Comparison of ENCODE assay signal across 30 mouse cellular contexts in genomic region chr5:48329751-48330150, GRCm38 (mm10).
"Had no signal": no experiment of that assay in that cellular context is flagged by ENCODE, and none has a peak within 500 bp of the region (broad histone marks: within the 10 kb centered on the region; RNA-seq: fewer than 3 reads in every experiment).

No protein-coding gene starts in this region.

- DNase-seq: left cerebral cortex, postnatal 4 days; liver; liver, embryonic 13.5 days; lung, adult 18-20 months; lung, adult 2 months; lung, embryonic 14.5 days; lung, postnatal 10 days; lung, postnatal 36 days; lung, postnatal 4 days; midbrain, embryonic 14.5 days had no signal

- H3K4me3 ChIP-seq: left cerebral cortex, adult 2 months; limb, embryonic 10.5 days; limb, embryonic 12.5 days; limb, embryonic 13.5 days; limb, embryonic 15.5 days; liver, embryonic 12.5 days; liver, embryonic 13.5 days; liver, embryonic 15.5 days; lung, embryonic 15.5 days; megakaryocyte, embryonic 14.5 days; midbrain, embryonic 10.5 days; midbrain, embryonic 12.5 days; midbrain, embryonic 13.5 days; midbrain, embryonic 15.5 days; myocyte; neural tube, embryonic 12.5 days had no signal

- H3K9me3 ChIP-seq: limb, embryonic 10.5 days; limb, embryonic 12.5 days; limb, embryonic 13.5 days; limb, embryonic 15.5 days; liver, embryonic 12.5 days; liver, embryonic 13.5 days; liver, embryonic 15.5 days; lung, embryonic 15.5 days; midbrain, embryonic 10.5 days; midbrain, embryonic 12.5 days; midbrain, embryonic 13.5 days; midbrain, embryonic 15.5 days; neural tube, embryonic 12.5 days had no signal

- H3K36me3 ChIP-seq: limb, embryonic 10.5 days; limb, embryonic 12.5 days; limb, embryonic 13.5 days; limb, embryonic 15.5 days; liver, embryonic 12.5 days; liver, embryonic 13.5 days; liver, embryonic 15.5 days; lung, embryonic 15.5 days; midbrain, embryonic 10.5 days; midbrain, embryonic 12.5 days; midbrain, embryonic 13.5 days; midbrain, embryonic 15.5 days; neural tube, embryonic 12.5 days had no signal

- H3K4me1 ChIP-seq: limb, embryonic 13.5 days; limb, embryonic 15.5 days; liver, embryonic 12.5 days; liver, embryonic 13.5 days; liver, embryonic 15.5 days; midbrain, embryonic 15.5 days had no signal

- ATAC-seq: liver, embryonic 12.5 days; midbrain, embryonic 13.5 days; midbrain, embryonic 15.5 days; midbrain, embryonic 16.5 days had no signal

- H3K27ac ChIP-seq: left cerebral cortex, adult 2 months; limb, embryonic 10.5 days; limb, embryonic 12.5 days; limb, embryonic 13.5 days; limb, embryonic 15.5 days; liver, embryonic 12.5 days; liver, embryonic 13.5 days; liver, embryonic 14.5 days; liver, embryonic 15.5 days; lung, embryonic 15.5 days; macrophage; midbrain, embryonic 10.5 days; midbrain, embryonic 12.5 days; midbrain, embryonic 13.5 days; midbrain, embryonic 15.5 days; neural tube, embryonic 12.5 days had no signal

- H3K9ac ChIP-seq: limb, embryonic 12.5 days; limb, embryonic 13.5 days; limb, embryonic 15.5 days; liver, embryonic 12.5 days; liver, embryonic 13.5 days; liver, embryonic 14.5 days; liver, embryonic 15.5 days; lung, embryonic 14.5 days; lung, embryonic 15.5 days; midbrain, embryonic 12.5 days; midbrain, embryonic 13.5 days; midbrain, embryonic 15.5 days; neural tube, embryonic 12.5 days had no signal

- H3K27me3 ChIP-seq: limb, embryonic 12.5 days; limb, embryonic 13.5 days; limb, embryonic 15.5 days; liver, embryonic 12.5 days; liver, embryonic 13.5 days; liver, embryonic 15.5 days; lung, embryonic 15.5 days; megakaryocyte, embryonic 14.5 days; neural tube, embryonic 12.5 days had no signal

- H3K4me2 ChIP-seq: limb, embryonic 12.5 days; limb, embryonic 13.5 days; limb, embryonic 15.5 days; liver, embryonic 11.5 days; liver, embryonic 12.5 days; liver, embryonic 13.5 days; liver, embryonic 15.5 days; lung, embryonic 14.5 days; lung, embryonic 15.5 days; midbrain, embryonic 11.5 days; midbrain, embryonic 12.5 days; midbrain, embryonic 13.5 days; midbrain, embryonic 15.5 days; neural tube, embryonic 12.5 days had no signal
